Mouse (Mus musculus): ENCODE measurements at regions not wholly inside any gene's neighbourhood (a gene's known extent, or its start where the extent isn't known, plus 50 kb on each side); places are given as distances from the start of the nearest gene placed in this dataset.
"Not testable (repeated sequence)": the region's sequence is repeated elsewhere in the genome, so short reads cannot be mapped to it uniquely, and the experiment has no call there.

- WGBS, result 56% methylated on average over 1 of the region's 1 CpGs
- H3K9ac ChIP-seq, result no peak overlapping the region
- H3K27me3 ChIP-seq, result no peaks in the 10 kb centered on the region
- no peak overlapping the region for H3K4me2 ChIP-seq
- H3K9me3 ChIP-seq (replicated peaks), result 0 out of 2 replicates have a peak, but pooled peaks cover 10% of the 10 kb centered on the region
- H3K27ac ChIP-seq, result no peak overlapping the region
- no peaks in the 10 kb centered on the region for H3K36me3 ChIP-seq (ENCODE audit: poor library complexity, severe bottlenecking)
- no peak overlapping the region for H3K4me3 ChIP-seq
- H3K4me1 ChIP-seq, result no peaks in the 10 kb centered on the region
- ATAC-seq, result no peak
Measured at GRCm38 (mm10) chr6:31838588-31838987, 211.5 kb upstream of the 1700012A03Rik start.

GRCm38 (mm10) chr6:31835795-31836194 is 214.3 kb upstream of the 1700012A03Rik start:
- 0 out of 2 replicates have a peak, but pooled peaks cover 10% of the 10 kb centered on the region for H3K9me3 ChIP-seq (replicated peaks)
- no peaks in the 10 kb centered on the region for H3K27me3 ChIP-seq
- no peak overlapping the region for H3K4me2 ChIP-seq
- H3K4me3 ChIP-seq, result no peak overlapping the region
- no peak overlapping the region for H3K27ac ChIP-seq
- H3K36me3 ChIP-seq (ENCODE audit: poor library complexity, severe bottlenecking), result no peaks in the 10 kb centered on the region
- H3K9ac ChIP-seq, result no peak overlapping the region
- peak; percentile 63; the same call in 1 of the 2 replicates for ATAC-seq
- no peaks in the 10 kb centered on the region for H3K4me1 ChIP-seq

- no peak for ATAC-seq
- no peak overlapping the region for H3K4me3 ChIP-seq
- 0 out of 2 replicates have a peak, but pooled peaks cover 10% of the 10 kb centered on the region for H3K9me3 ChIP-seq (replicated peaks)
- H3K36me3 ChIP-seq (ENCODE audit: poor library complexity, severe bottlenecking), result no peaks in the 10 kb centered on the region
- 6% methylated on average over 3 of the region's 4 CpGs for WGBS
- H3K27me3 ChIP-seq, result no peaks in the 10 kb centered on the region
- no peaks in the 10 kb centered on the region for H3K4me1 ChIP-seq
- no peak overlapping the region for H3K27ac ChIP-seq
- H3K9ac ChIP-seq, result no peak overlapping the region
- no peak overlapping the region for H3K4me2 ChIP-seq
Measured at GRCm38 (mm10) chr6:31834503-31834902, 215.5 kb upstream of the 1700012A03Rik start.

- no peak for ATAC-seq
- Histone ChIP-seq H3K9ac (no peak overlapping the region), H3K4me1 (no peaks in the 10 kb centered on the region), H3K27ac (no peak overlapping the region), H3K4me2 (no peak overlapping the region), H3K27me3 (no peaks in the 10 kb centered on the region), H3K4me3 (no peak overlapping the region), H3K9me3 (replicated peaks) (no peaks in the 10 kb centered on the region), H3K36me3 (ENCODE audit: poor library complexity, severe bottlenecking) (no peaks in the 10 kb centered on the region)
- 69% methylated on average over 11 of the region's 11 CpGs for WGBS
Measured at GRCm38 (mm10) chr6:31830610-31831009, 219.4 kb upstream of the 1700012A03Rik start.

- Histone ChIP-seq H3K4me2 (no peak overlapping the region), H3K36me3 (ENCODE audit: poor library complexity, severe bottlenecking) (no peaks in the 10 kb centered on the region), H3K4me1 (0 out of 2 replicates have a peak, but pooled peaks cover 4% of the 10 kb centered on the region), H3K9me3 (replicated peaks) (no peaks in the 10 kb centered on the region), H3K9ac (no peak overlapping the region), H3K4me3 (no peak overlapping the region), H3K27me3 (no peaks in the 10 kb centered on the region), H3K27ac (no peak overlapping the region)
- no peak for ATAC-seq
- 89% methylated on average over 5 of the region's 5 CpGs for WGBS
Measured at GRCm38 (mm10) chr6:31823616-31824015, 226.4 kb upstream of the 1700012A03Rik start.

- no peaks in the 10 kb centered on the region for H3K27me3 ChIP-seq
- H3K36me3 ChIP-seq (ENCODE audit: poor library complexity, severe bottlenecking), result no peaks in the 10 kb centered on the region
- no peak for ATAC-seq
- no peak overlapping the region for H3K4me3 ChIP-seq
- H3K9ac ChIP-seq, result no peak overlapping the region
- no peaks in the 10 kb centered on the region for H3K9me3 ChIP-seq (replicated peaks)
- H3K27ac ChIP-seq, result no peak overlapping the region
- 84% methylated on average over 9 of the region's 9 CpGs for WGBS
- no peak overlapping the region for H3K4me2 ChIP-seq
- H3K4me1 ChIP-seq, result 0 out of 2 replicates have a peak, but pooled peaks cover 4% of the 10 kb centered on the region
Measured at GRCm38 (mm10) chr6:31822186-31823085, 227.6 kb upstream of the 1700012A03Rik start.

GRCm38 (mm10) chr6:31821621-31822020 is 228.4 kb upstream of the 1700012A03Rik start:
- Histone ChIP-seq H3K36me3 (ENCODE audit: poor library complexity, severe bottlenecking) (no peaks in the 10 kb centered on the region), H3K4me1 (0 out of 2 replicates have a peak, but pooled peaks cover 4% of the 10 kb centered on the region), H3K4me2 (no peak overlapping the region), H3K9me3 (replicated peaks) (no peaks in the 10 kb centered on the region), H3K9ac (no peak overlapping the region), H3K27me3 (no peaks in the 10 kb centered on the region), H3K4me3 (no peak overlapping the region), H3K27ac (no peak overlapping the region)
- no peak for ATAC-seq
- 72% methylated on average over 7 of the region's 7 CpGs for WGBS

- Histone ChIP-seq H3K9me3 (replicated peaks) (no peaks in the 10 kb centered on the region), H3K4me1 (no peaks in the 10 kb centered on the region), H3K9ac (no peak overlapping the region), H3K36me3 (ENCODE audit: poor library complexity, severe bottlenecking) (no peaks in the 10 kb centered on the region), H3K4me3 (no peak overlapping the region), H3K4me2 (no peak overlapping the region), H3K27ac (no peak overlapping the region), H3K27me3 (no peaks in the 10 kb centered on the region)
- WGBS, result 96% methylated on average over 1 of the region's 1 CpGs
- ATAC-seq, result no peak
Measured at GRCm38 (mm10) chr6:31817640-31818039, 232.4 kb upstream of the 1700012A03Rik start.

- ATAC-seq, result no peak
- no peak overlapping the region for H3K27ac ChIP-seq
- WGBS, result 12% methylated on average over 9 of the region's 9 CpGs
- no peak overlapping the region for H3K9ac ChIP-seq
- H3K4me2 ChIP-seq, result no peak overlapping the region
- peaks cover 21% of the 10 kb centered on the region; the same call in 1 of the 2 replicates for H3K4me1 ChIP-seq
- H3K9me3 ChIP-seq (replicated peaks), result no peaks in the 10 kb centered on the region
- H3K4me3 ChIP-seq, result no peak overlapping the region
- 0 out of 2 replicates have a peak, but pooled peaks cover 3% of the 10 kb centered on the region for H3K27me3 ChIP-seq
- H3K36me3 ChIP-seq (ENCODE audit: poor library complexity, severe bottlenecking), result no peaks in the 10 kb centered on the region
Measured at GRCm38 (mm10) chr6:31811890-31812289, 238.2 kb upstream of the 1700012A03Rik start.

GRCm38 (mm10) chr6:31810602-31811512 is 239.2 kb upstream of the 1700012A03Rik start:
- Histone ChIP-seq H3K9me3 (replicated peaks) (no peaks in the 10 kb centered on the region), H3K4me2 (no peak overlapping the region), H3K4me3 (no peak overlapping the region), H3K27me3 (0 out of 2 replicates have a peak, but pooled peaks cover 3% of the 10 kb centered on the region), H3K36me3 (ENCODE audit: poor library complexity, severe bottlenecking) (no peaks in the 10 kb centered on the region), H3K9ac (no peak overlapping the region), H3K4me1 (peaks cover 21% of the 10 kb centered on the region; the same call in 1 of the 2 replicates), H3K27ac (no peak overlapping the region; the same call in 1 of the 2 replicates)
- ATAC-seq, result no peak
- 46% methylated on average over 10 of the region's 10 CpGs for WGBS

GRCm38 (mm10) chr6:31804468-31804867 is 240.7 kb upstream of the Podxl start:
- H3K4me2 ChIP-seq; H3K4me3 ChIP-seq; ATAC-seq; H3K36me3 ChIP-seq (ENCODE audit: poor library complexity, severe bottlenecking); H3K9ac ChIP-seq; H3K9me3 ChIP-seq (replicated peaks); H3K27ac ChIP-seq; H3K4me1 ChIP-seq; H3K27me3 ChIP-seq: not testable (repeated sequence)
- WGBS, result 83% methylated on average over 6 of the region's 10 CpGs

- not testable (repeated sequence) for H3K4me3 ChIP-seq; H3K4me1 ChIP-seq; H3K9me3 ChIP-seq (replicated peaks); H3K4me2 ChIP-seq; H3K27me3 ChIP-seq; ATAC-seq; H3K36me3 ChIP-seq (ENCODE audit: poor library complexity, severe bottlenecking); H3K27ac ChIP-seq; H3K9ac ChIP-seq
- 81% methylated on average over 12 of the region's 24 CpGs for WGBS
Measured at GRCm38 (mm10) chr6:31803222-31803621, 239.4 kb upstream of the Podxl start.
